Mouse (Mus musculus) CH12.LX (cell line): ENCODE measurements around the gene Cnnm2.

Experiments used
- BHLHE40 ChIP-seq: IDR thresholded peaks from 2 replicates; pipeline ENCODE4 v1.6.1; 2011; ENCODE audit warnings: mild to moderate bottlenecking, low read depth, low read length, improper control_type of control experiment
- CHD1 ChIP-seq: IDR thresholded peaks from 2 replicates; pipeline ENCODE4 v1.6.1; 2012; ENCODE audit warnings: low read depth, low read length, improper control_type of control experiment, inconsistent platforms
- CTCF ChIP-seq, 2 experiments: IDR thresholded peaks in 1 of 2; conservative IDR thresholded peaks in 1 of 2; 2 replicates each; pipeline ENCODE4 v1.5.1; 2011 to 2012; ENCODE audit warnings: low read depth in 2 of 2, low read length in 2 of 2, improper control_type of control experiment in 1 of 2, inconsistent platforms in 1 of 2, mild to moderate bottlenecking in 1 of 2, moderate library complexity in 1 of 2
- E2F4 ChIP-seq: IDR thresholded peaks from 2 replicates; pipeline ENCODE4 v1.6.1; 2011; ENCODE audit warnings: low read depth, low read length, improper control_type of control experiment; ENCODE audit not compliant: insufficient replicate concordance
- EP300 ChIP-seq: IDR thresholded peaks from 2 replicates; pipeline ENCODE4 v1.6.1; 2011; ENCODE audit warnings: low read length, improper control_type of control experiment
- HCFC1 ChIP-seq: IDR thresholded peaks from 2 replicates; pipeline ENCODE4 v1.6.1; 2012; ENCODE audit warnings: low read depth, mild to moderate bottlenecking, inconsistent platforms, low read length, improper control_type of control experiment
- KAT2A ChIP-seq: IDR thresholded peaks from 2 replicates; pipeline ENCODE4 v1.6.1; 2012; ENCODE audit warnings: low read length, improper control_type of control experiment, inconsistent platforms; ENCODE audit not compliant: insufficient replicate concordance
- POLR2A ChIP-seq: IDR thresholded peaks from 2 replicates; pipeline ENCODE4 v1.6.1; 2011; ENCODE audit warnings: low read depth, mild to moderate bottlenecking, improper control_type of control experiment, low read length
- RCOR1 ChIP-seq: conservative IDR thresholded peaks from 2 replicates; pipeline ENCODE4 v1.6.1; 2012; ENCODE audit warnings: low read depth, mild to moderate bottlenecking, inconsistent platforms, low read length, improper control_type of control experiment
- UBTF ChIP-seq: IDR thresholded peaks from 2 replicates; pipeline ENCODE4 v1.6.1; 2012; ENCODE audit warnings: low read depth, mild to moderate bottlenecking, inconsistent platforms, low read length, improper control_type of control experiment, moderate library complexity
- USF1 ChIP-seq: IDR thresholded peaks from 2 replicates; pipeline ENCODE4 v1.6.1; 2014; ENCODE audit warnings: low read depth, mild to moderate bottlenecking, inconsistent platforms, low read length, improper control_type of control experiment
- ZC3H11A ChIP-seq: IDR thresholded peaks from 2 replicates; pipeline ENCODE4 v1.6.1; 2012; ENCODE audit warnings: low read depth, mild to moderate bottlenecking, inconsistent platforms, low read length, improper control_type of control experiment
- ZMIZ1 ChIP-seq: IDR thresholded peaks from 2 replicates; pipeline ENCODE4 v1.6.1; 2012; ENCODE audit warnings: low read depth, mild to moderate bottlenecking, inconsistent platforms, low read length, improper control_type of control experiment

- no peak for TF ChIP-seq CHD1
- no peak for TF ChIP-seq UBTF
- TF ChIP-seq POLR2A: no peak
- no peak for TF ChIP-seq BHLHE40
- no peak for TF ChIP-seq E2F4
- TF ChIP-seq ZMIZ1: no peak
- TF ChIP-seq RCOR1: no peak
- TF ChIP-seq CTCF (conservative IDR thresholded peaks at IDR 0.05 in 1 of 2, IDR thresholded peaks at IDR 0.05 in 1 of 2; ENCODE audit: low read depth in 2 of 2, low read length in 2 of 2): no peak
- TF ChIP-seq KAT2A: no peak
- no peak for TF ChIP-seq EP300
- TF ChIP-seq ZC3H11A: no peak
- TF ChIP-seq HCFC1: no peak
- TF ChIP-seq USF1: no peak
These were observed 57.9 kb downstream of the Cnnm2 start for GRCm38 (mm10) chr19:46819276-46819675.
